Mouse (Mus musculus) layer of hippocampus, postnatal 25 days (tissue): ENCODE data around the gene Phf21b. TPM values are rescaled to one million over a fixed set of nuclear protein-coding genes. Genes with fewer than 3 reads are reported as not detected.

Source experiments
- total RNA-seq, 2 experiments: library from RNA; stranded (reverse); gene quantifications; 2 replicates each; pipeline ENCODE4 v1.2.3; 2021

Gene Phf21b
- total RNA-seq, 2 experiments from 2014 or later = 6.4 to 10.1 TPM

Other genes with a start within 250 kb of the Phf21b start
- 10 to 100 TPM; 10.1 to 16.9 TPM for gene Prr5, start 186.4 kb downstream of the Phf21b start, total RNA-seq
- gene Arhgap8, start 136.0 kb downstream of the Phf21b start, total RNA-seq = under 1 TPM; 0.25 to 0.33 TPM
- 1 to 10 TPM in 1 of 2 experiments, under 1 TPM in 1; 0.89 to 1.6 TPM for gene Gm29666, start 64.0 kb upstream of the Phf21b start, total RNA-seq
- 10 to 100 TPM; 31.0 to 32.5 TPM for gene Nup50, start 67.4 kb upstream of the Phf21b start, total RNA-seq
- gene 5031439G07Rik, start 132.5 kb upstream of the Phf21b start, total RNA-seq = 10 to 100 TPM; 80.6 to 99.0 TPM
- gene Upk3a, start 161.1 kb upstream of the Phf21b start, total RNA-seq = not detected
- 10 to 100 TPM; 29.6 to 31.6 TPM for gene Fam118a, start 172.9 kb upstream of the Phf21b start, total RNA-seq